Mouse (Mus musculus) neural tube, embryonic 15.5 days (tissue): ENCODE results near the gene Sbk1. TPM values are rescaled to one million over a fixed set of nuclear protein-coding genes. Genes with fewer than 3 reads are reported as not detected.
A peak's percentile ranks its signal among the peaks of the same experiment; 100 is the strongest.
"Not testable (repeated sequence)": the region's sequence is repeated elsewhere in the genome, so short reads cannot be mapped to it uniquely, and the experiment has no call there.

Experiments
- ATAC-seq: fragments of 200-750 bp; cut with Nextera tagmentation; 2 replicates; pipeline ENCODE4 v1.8.0; 2017; ENCODE audit warnings: mild to moderate bottlenecking, moderate TSS enrichment, moderate library complexity; ENCODE audit not compliant: low FRiP score
- H3K27ac ChIP-seq: fragments of 300-500 bp; sonication (generic); replicated peaks from 2 replicates; pipeline ENCODE4 v1.5.1; 2015; ENCODE audit warnings: mild to moderate bottlenecking, inconsistent platforms
- H3K27me3 ChIP-seq: fragments of 300-500 bp; sonication (generic); replicated peaks from 2 replicates; pipeline ENCODE4 v1.6.1; 2015; ENCODE audit warnings: inconsistent platforms
- H3K36me3 ChIP-seq: fragments of 300-500 bp; sonication (generic); 2 replicates; pipeline ENCODE4 v1.6.1; 2015; ENCODE audit warnings: inconsistent platforms
- H3K4me1 ChIP-seq: fragments of 300-500 bp; sonication (generic); 2 replicates; pipeline ENCODE4 v1.6.1; 2015; ENCODE audit warnings: inconsistent platforms
- H3K4me2 ChIP-seq: fragments of 300-500 bp; sonication (generic); 2 replicates; pipeline ENCODE4 v1.6.1; 2015; ENCODE audit warnings: inconsistent platforms, mild to moderate bottlenecking, moderate library complexity
- H3K4me3 ChIP-seq: fragments of 300-500 bp; sonication (generic); replicated peaks from 2 replicates; pipeline ENCODE4 v1.5.1; 2015; ENCODE audit warnings: mild to moderate bottlenecking, inconsistent platforms
- H3K9ac ChIP-seq: fragments of 300-500 bp; sonication (generic); replicated peaks from 2 replicates; pipeline ENCODE4 v1.6.1; 2015; ENCODE audit warnings: mild to moderate bottlenecking, inconsistent platforms
- H3K9me3 ChIP-seq: fragments of 300-500 bp; sonication (generic); replicated peaks from 2 replicates; pipeline ENCODE4 v1.6.1; 2016; ENCODE audit warnings: inconsistent platforms
- whole genome bisulfite sequencing: fragments of 180-500 bp; shearing (Covaris S2); methylation state at CpG from one replicate; pipeline ENCODE4 v1.1.7; 2015; ENCODE audit warnings: mixed read lengths; 5-methylcytosine and 5-hydroxymethylcytosine counted together
- polyA plus RNA-seq: library from polyadenylated mRNA; unstranded; fragments of >200 nt; fragmentation: Nextera tagmentation; extraction: Ambion mirVana; gene quantifications from 2 replicates; pipeline ENCODE4 v1.2.1, GENCODE M21; 2015

Gene Sbk1
- polyA plus RNA-seq, 1 experiment from 2014 or later, result 182 TPM

DNA sequence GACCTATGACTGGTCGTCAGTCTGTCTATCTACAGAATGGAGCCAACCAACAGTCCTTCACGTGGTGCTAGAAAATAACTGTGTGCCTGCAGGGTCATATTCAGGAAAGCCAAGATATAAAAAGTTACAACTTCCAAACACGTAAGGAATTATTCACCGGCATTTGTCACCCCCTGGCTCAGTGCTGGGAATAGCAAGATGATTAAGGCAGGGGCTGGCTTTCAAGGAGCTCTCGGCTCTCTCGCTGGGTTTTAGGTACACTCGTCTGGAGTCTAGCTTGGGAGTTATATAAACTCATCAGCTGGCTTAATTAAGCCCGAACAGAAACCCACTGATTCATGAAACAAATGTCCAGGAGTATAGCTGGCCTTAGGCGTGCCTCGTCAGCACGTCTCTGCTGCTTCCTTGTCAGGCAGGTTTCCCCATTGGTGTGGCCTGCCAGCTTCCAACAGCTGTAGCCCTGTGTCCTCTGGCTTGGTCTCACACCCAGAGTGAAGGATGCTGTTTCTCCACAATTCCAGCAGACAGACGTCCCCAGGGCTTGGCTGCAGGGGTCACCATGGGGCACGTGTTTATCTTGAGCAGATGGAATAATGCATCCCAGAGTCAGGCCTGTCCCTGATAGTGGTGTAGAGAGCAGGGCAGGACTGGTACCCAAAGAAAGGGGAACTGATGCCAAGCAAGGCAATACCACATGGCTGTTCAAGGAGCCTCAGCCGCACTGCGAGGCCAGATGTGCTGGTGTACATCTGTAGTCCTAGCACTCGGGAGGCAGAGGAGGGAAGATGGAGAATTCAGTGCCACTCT is 9.7 kb downstream of the Sbk1 start:
- no peak overlapping the region for H3K27ac ChIP-seq
- peaks cover 93% of the 10 kb centered on the region for H3K4me1 ChIP-seq
- H3K9me3 ChIP-seq, result no peaks in the 10 kb centered on the region
- no peaks in the 10 kb centered on the region for H3K27me3 ChIP-seq
- H3K4me2 ChIP-seq, result no peak overlapping the region
- WGBS, result 67% methylated on average over 16 of the region's 16 CpGs
- H3K4me3 ChIP-seq, result no peak overlapping the region
- no peak for ATAC-seq
- H3K9ac ChIP-seq, result no peak overlapping the region
- peaks cover 41% of the 10 kb centered on the region for H3K36me3 ChIP-seq

DNA sequence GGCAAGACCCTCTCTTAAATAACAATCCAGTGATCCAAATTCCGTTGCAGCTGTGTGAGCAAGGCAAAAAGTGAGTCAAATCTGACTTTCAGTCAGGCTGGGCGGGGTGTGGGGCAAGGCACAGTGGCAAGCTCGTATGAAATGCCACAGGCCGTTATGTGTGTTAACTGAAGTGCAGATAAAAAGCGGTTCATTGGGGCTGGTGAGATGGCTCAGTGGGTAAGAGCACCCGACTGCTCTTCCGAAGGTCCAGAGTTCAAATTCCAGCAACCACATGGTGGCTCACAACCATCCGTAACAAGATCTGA is 10.2 kb downstream of the Sbk1 start:
- H3K4me1 ChIP-seq, result peaks cover 91% of the 10 kb centered on the region
- H3K4me2 ChIP-seq, H3K9me3 ChIP-seq, H3K27ac ChIP-seq, H3K9ac ChIP-seq, H3K27me3 ChIP-seq, H3K4me3 ChIP-seq, ATAC-seq: not testable (repeated sequence)
- 83% methylated on average over 7 of the region's 8 CpGs for WGBS
- H3K36me3 ChIP-seq, result peaks cover 41% of the 10 kb centered on the region

- H3K27me3 ChIP-seq, result no peaks in the 10 kb centered on the region
- 93% methylated on average over 5 of the region's 5 CpGs for WGBS
- H3K9me3 ChIP-seq, result no peaks in the 10 kb centered on the region
- H3K4me3 ChIP-seq, result no peak overlapping the region
- H3K36me3 ChIP-seq, result peaks cover 35% of the 10 kb centered on the region
- no peak overlapping the region for H3K4me2 ChIP-seq
- H3K27ac ChIP-seq, result no peak overlapping the region
- H3K4me1 ChIP-seq, result peaks cover 91% of the 10 kb centered on the region
- no peak for ATAC-seq
- no peak overlapping the region for H3K9ac ChIP-seq
Measured at GRCm38 (mm10) chr7:126284021-126284420, 11.6 kb downstream of the Sbk1 start.

- no peak overlapping the region for H3K9ac ChIP-seq
- no peak overlapping the region for H3K4me2 ChIP-seq
- no peak for ATAC-seq
- no peak overlapping the region for H3K4me3 ChIP-seq
- H3K27me3 ChIP-seq, result no peaks in the 10 kb centered on the region
- 83% methylated on average over 4 of the region's 4 CpGs for WGBS
- H3K9me3 ChIP-seq, result no peaks in the 10 kb centered on the region
- H3K36me3 ChIP-seq, result peaks cover 38% of the 10 kb centered on the region
- peaks cover 88% of the 10 kb centered on the region for H3K4me1 ChIP-seq
- no peak overlapping the region for H3K27ac ChIP-seq
Measured at GRCm38 (mm10) chr7:126284441-126284840, 12.0 kb downstream of the Sbk1 start.

DNA sequence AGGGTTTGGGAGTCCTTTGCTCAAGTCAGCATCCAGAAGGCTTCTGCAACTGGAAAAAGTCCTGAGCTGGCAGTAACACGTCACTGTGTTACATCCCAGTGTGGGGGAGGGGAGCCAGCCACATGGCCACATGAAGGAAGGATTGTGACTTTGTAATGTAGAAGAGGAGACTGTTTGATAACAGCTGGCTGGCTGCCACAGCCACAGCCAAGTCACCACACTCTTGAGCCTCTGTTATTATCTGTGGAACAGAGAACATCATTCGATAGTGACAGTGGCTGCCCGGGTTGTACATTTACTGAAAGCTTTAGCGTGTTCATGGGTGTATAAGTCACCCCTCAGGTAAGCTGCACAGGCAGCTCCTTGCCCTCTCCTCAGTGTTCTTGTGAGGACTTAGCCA is 12.4 kb downstream of the Sbk1 start:
- Histone ChIP-seq H3K4me3 (no peak overlapping the region), H3K27ac (0 out of 2 replicates have a peak overlapping the region, but pooled peaks have one; percentile 10), H3K4me2 (no peak overlapping the region), H3K9me3 (no peaks in the 10 kb centered on the region), H3K27me3 (no peaks in the 10 kb centered on the region), H3K36me3 (peaks cover 40% of the 10 kb centered on the region), H3K4me1 (peaks cover 87% of the 10 kb centered on the region), H3K9ac (no peak overlapping the region; the same call in 1 of the 2 replicates)
- no peak for ATAC-seq
- WGBS, result 63% methylated on average over 4 of the region's 4 CpGs

GRCm38 (mm10) chr7:126285293-126286211 is 13.1 kb downstream of the Sbk1 start:
- H3K9me3 ChIP-seq, result no peaks in the 10 kb centered on the region
- no peak overlapping the region for H3K4me3 ChIP-seq
- H3K4me2 ChIP-seq, result no peak overlapping the region
- peaks cover 83% of the 10 kb centered on the region for H3K4me1 ChIP-seq
- no peak for ATAC-seq
- 83% methylated on average over 12 of the region's 12 CpGs for WGBS
- no peak overlapping the region; the same call in 1 of the 2 replicates for H3K9ac ChIP-seq
- H3K27me3 ChIP-seq, result no peaks in the 10 kb centered on the region
- 0 out of 2 replicates have a peak overlapping the region, but pooled peaks have one; percentile 10 for H3K27ac ChIP-seq
- peaks cover 44% of the 10 kb centered on the region for H3K36me3 ChIP-seq

- Histone ChIP-seq H3K9me3 (no peaks in the 10 kb centered on the region), H3K27ac (no peak overlapping the region), H3K9ac (no peak overlapping the region), H3K4me1 (peaks cover 78% of the 10 kb centered on the region), H3K36me3 (peaks cover 46% of the 10 kb centered on the region), H3K4me2 (no peak overlapping the region), H3K27me3 (no peaks in the 10 kb centered on the region), H3K4me3 (no peak overlapping the region)
- ATAC-seq, result no peak
- WGBS, result 87% methylated on average over 2 of the region's 2 CpGs
Measured at GRCm38 (mm10) chr7:126286311-126286710, 13.9 kb downstream of the Sbk1 start.

GRCm38 (mm10) chr7:126287493-126288103 is 15.2 kb downstream of the Sbk1 start:
- peaks cover 65% of the 10 kb centered on the region for H3K4me1 ChIP-seq
- H3K27ac ChIP-seq, result no peak overlapping the region
- no peak overlapping the region for H3K4me3 ChIP-seq
- 0 out of 2 replicates have a peak overlapping the region, but pooled peaks have one; percentile 10 for H3K9ac ChIP-seq
- H3K36me3 ChIP-seq, result peaks cover 50% of the 10 kb centered on the region
- 61% methylated on average over 9 of the region's 10 CpGs for WGBS
- no peaks in the 10 kb centered on the region for H3K27me3 ChIP-seq
- ATAC-seq, result no peak
- no peaks in the 10 kb centered on the region for H3K9me3 ChIP-seq
- no peak overlapping the region for H3K4me2 ChIP-seq

GRCm38 (mm10) chr7:126288104-126288497 is 15.7 kb downstream of the Sbk1 start:
- 0 out of 2 replicates have a peak overlapping the region, but pooled peaks have one; percentile 10 for H3K9ac ChIP-seq

DNA sequence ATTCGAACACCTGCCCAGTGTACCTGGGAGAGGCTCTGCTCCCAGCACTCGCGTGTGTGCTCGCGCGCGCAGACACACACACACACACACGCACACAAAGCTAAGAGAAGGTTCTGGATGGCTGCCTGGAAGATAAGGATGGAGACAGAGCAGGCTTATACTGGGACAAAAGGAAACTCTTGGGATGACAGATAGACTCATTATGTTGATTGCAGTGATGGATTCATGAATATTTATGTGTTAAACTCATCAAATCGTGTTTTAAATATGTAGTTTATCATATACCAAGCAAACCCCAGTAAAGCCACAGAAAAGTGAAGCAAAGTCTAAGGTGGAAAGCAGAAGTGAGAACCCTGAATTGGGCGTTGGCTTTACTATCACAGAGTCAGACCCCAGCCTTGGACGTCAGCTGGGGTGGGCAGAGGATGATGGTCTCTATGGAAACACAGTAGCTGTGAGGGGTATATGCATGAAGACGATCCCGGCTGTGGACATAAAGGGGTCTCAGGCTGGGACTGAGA is 16.2 kb downstream of the Sbk1 start:
- Histone ChIP-seq H3K4me3 (no peak overlapping the region), H3K27me3 (no peaks in the 10 kb centered on the region), H3K9ac (no peak overlapping the region), H3K4me1 (peaks cover 61% of the 10 kb centered on the region), H3K36me3 (peaks cover 55% of the 10 kb centered on the region), H3K4me2 (no peak overlapping the region), H3K9me3 (no peaks in the 10 kb centered on the region), H3K27ac (no peak overlapping the region)
- WGBS, result 61% methylated on average over 13 of the region's 13 CpGs
- ATAC-seq, result no peak

More at GRCm38 (mm10) chr7:126288104-126288497, 15.7 kb downstream of the Sbk1 start:
- H3K36me3 ChIP-seq, result peaks cover 55% of the 10 kb centered on the region
- ATAC-seq, result no peak
- no peaks in the 10 kb centered on the region for H3K27me3 ChIP-seq
- H3K4me3 ChIP-seq, result no peak overlapping the region
- H3K9me3 ChIP-seq, result no peaks in the 10 kb centered on the region
- H3K4me1 ChIP-seq, result peaks cover 65% of the 10 kb centered on the region
- no peak overlapping the region for H3K27ac ChIP-seq
- H3K4me2 ChIP-seq, result no peak overlapping the region
- WGBS, result 60% methylated on average over 2 of the region's 2 CpGs

DNA sequence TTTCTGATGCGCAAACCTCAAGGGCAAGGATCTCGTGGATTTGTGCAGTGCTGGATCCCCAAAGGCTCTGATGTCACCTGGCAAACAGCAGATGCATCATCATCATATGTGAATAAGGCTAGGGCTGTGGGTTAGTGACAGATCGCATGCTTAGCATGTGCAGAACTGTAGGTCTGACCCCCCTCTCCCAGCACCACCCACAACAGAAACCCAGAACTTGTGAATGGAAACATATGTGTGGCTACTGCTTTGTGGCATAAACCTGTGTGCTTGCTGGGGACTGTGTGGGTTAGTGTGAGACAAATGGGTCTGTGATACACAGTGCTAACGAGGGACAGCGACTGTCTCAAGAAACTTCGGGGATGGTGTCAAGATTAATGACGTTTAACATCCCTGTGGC is 17.0 kb downstream of the Sbk1 start:
- no peak overlapping the region for H3K9ac ChIP-seq
- ATAC-seq, result no peak
- no peak overlapping the region for H3K27ac ChIP-seq
- no peak overlapping the region for H3K4me2 ChIP-seq
- no peaks in the 10 kb centered on the region for H3K27me3 ChIP-seq
- no peak overlapping the region for H3K4me3 ChIP-seq
- peaks cover 57% of the 10 kb centered on the region for H3K36me3 ChIP-seq
- no peaks in the 10 kb centered on the region for H3K9me3 ChIP-seq
- 67% methylated on average over 7 of the region's 7 CpGs for WGBS
- H3K4me1 ChIP-seq, result peaks cover 54% of the 10 kb centered on the region
